Mouse (Mus musculus) thymus, adult 2 months (tissue): Measurements from ENCODE around the gene Trmt6. TPM values are rescaled to one million over a fixed set of nuclear protein-coding genes. Genes with fewer than 3 reads are reported as not detected.

Experiments used
- DNase-seq: peaks from one replicate; pipeline ENCODE4 v3.0.0; 2021
- H3K27ac ChIP-seq: fragments of 200-500 bp; 2 replicates; pipeline ENCODE4 v1.5.1; 2012; ENCODE audit warnings: low read length, control low read depth; ENCODE audit not compliant: control insufficient read depth, insufficient read depth
- H3K27me3 ChIP-seq: fragments of 200-500 bp; 2 replicates; pipeline ENCODE4 v1.6.1; 2012; ENCODE audit warnings: mild to moderate bottlenecking, low read length, moderate library complexity, mixed read lengths; ENCODE audit not compliant: control insufficient read depth, insufficient read depth
- H3K36me3 ChIP-seq: fragments of 200-500 bp; 2 replicates; pipeline ENCODE4 v1.6.1; 2012; ENCODE audit warnings: mild to moderate bottlenecking, low read length, moderate library complexity; ENCODE audit not compliant: control insufficient read depth, insufficient read depth
- H3K4me1 ChIP-seq: fragments of 200-500 bp; replicated peaks from 2 replicates; pipeline ENCODE4 v1.6.1; 2012; ENCODE audit warnings: low read length; ENCODE audit not compliant: control insufficient read depth, insufficient read depth
- H3K4me3 ChIP-seq: fragments of 200-500 bp; 2 replicates; pipeline ENCODE4 v1.5.1; 2012; ENCODE audit warnings: mild to moderate bottlenecking, low read length, control low read depth, moderate library complexity; ENCODE audit not compliant: control insufficient read depth, insufficient read depth
- CTCF ChIP-seq: fragments of 200-500 bp; IDR thresholded peaks from 2 replicates; pipeline ENCODE4 v1.5.1; 2012; ENCODE audit warnings: mild to moderate bottlenecking, control low read depth, low read length, moderate library complexity, borderline replicate concordance; ENCODE audit not compliant: control insufficient read depth, poor library complexity, insufficient read depth; ENCODE audit errors: extremely low read depth
- POLR2A ChIP-seq: fragments of 200-500 bp; IDR thresholded peaks from 2 replicates; pipeline ENCODE4 v1.6.1; 2012; ENCODE audit warnings: mild to moderate bottlenecking, low read length, control low read depth, moderate library complexity; ENCODE audit not compliant: control insufficient read depth, poor library complexity, insufficient read depth; ENCODE audit errors: extremely low read depth
- WGBS: fragments of 180-500 bp; shearing (Covaris S2); methylation state at CpG from one replicate; pipeline ENCODE4 v1.1.7; 2018; 5-methylcytosine and 5-hydroxymethylcytosine counted together
- polyA plus RNA-seq: library from polyadenylated mRNA; depleted of rRNA; stranded (reverse); fragments of >200 nt; gene quantifications from 2 replicates; pipeline ENCODE4 v1.2.3, GENCODE M21; 2012

Gene Trmt6
- polyA plus RNA-seq, 1 experiment, result 4.5 TPM

DNA sequence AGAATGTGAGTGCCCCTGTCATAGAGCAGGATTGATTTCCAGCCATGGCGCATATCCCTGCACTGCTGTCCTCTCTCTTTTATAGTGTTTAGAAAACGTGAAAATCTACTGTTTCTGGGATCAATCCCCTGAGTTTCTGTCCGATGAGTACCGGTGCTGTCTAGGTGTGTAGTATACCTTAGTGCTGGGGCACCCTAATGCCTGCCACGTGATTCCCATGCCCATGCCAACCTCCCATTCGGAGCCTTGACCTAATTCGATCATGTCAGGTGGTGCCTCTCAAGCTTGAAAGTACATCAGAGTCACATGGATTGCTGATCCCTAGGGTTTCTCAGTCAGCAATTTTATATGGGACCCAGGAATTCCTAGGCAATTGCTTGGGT is 21.7 kb downstream of the Trmt6 start:
- H3K4me3 ChIP-seq, result no peak overlapping the region
- 88% methylated on average over 7 of the region's 7 CpGs for WGBS

GRCm38 (mm10) chr2:132793441-132794203 is 22.2 kb downstream of the Trmt6 start:
- no peaks in the 10 kb centered on the region for H3K27me3 ChIP-seq
- no peak for DNase-seq
- no peak overlapping the region for H3K4me3 ChIP-seq
- no peaks in the 10 kb centered on the region for H3K4me1 ChIP-seq
- H3K27ac ChIP-seq, result no peak overlapping the region
- TF ChIP-seq POLR2A, result no peak
- no peak for TF ChIP-seq CTCF
- WGBS, result 76% methylated on average over 19 of the region's 19 CpGs
- no peaks in the 10 kb centered on the region for H3K36me3 ChIP-seq

More for the DNA sequence above, 21.7 kb downstream of the Trmt6 start:
- Histone ChIP-seq H3K4me1 (no peaks in the 10 kb centered on the region), H3K36me3 (no peaks in the 10 kb centered on the region), H3K27ac (no peak overlapping the region), H3K27me3 (no peaks in the 10 kb centered on the region)
- no peak for TF ChIP-seq POLR2A
- no peak for TF ChIP-seq CTCF
- no peak for DNase-seq

- no peaks in the 10 kb centered on the region for H3K36me3 ChIP-seq
- WGBS, result 83% methylated on average over 6 of the region's 6 CpGs
- H3K27me3 ChIP-seq, result no peaks in the 10 kb centered on the region
- no peak overlapping the region for H3K27ac ChIP-seq
- TF ChIP-seq POLR2A (no peak), CTCF (no peak)
- H3K4me3 ChIP-seq, result no peak overlapping the region
- peaks cover 4% of the 10 kb centered on the region for H3K4me1 ChIP-seq
- DNase-seq, result no peak
Observed at GRCm38 (mm10) chr2:132784039-132784438, 31.8 kb downstream of the Trmt6 start.

GRCm38 (mm10) chr2:132781439-132782068 is 34.3 kb downstream of the Trmt6 start:
- H3K4me3 ChIP-seq, result no peak overlapping the region
- H3K36me3 ChIP-seq, result no peaks in the 10 kb centered on the region
- TF ChIP-seq POLR2A (no peak), CTCF (no peak)
- H3K27ac ChIP-seq, result no peak overlapping the region
- no peaks in the 10 kb centered on the region for H3K27me3 ChIP-seq
- peaks cover 4% of the 10 kb centered on the region for H3K4me1 ChIP-seq
- WGBS, result 2% methylated on average over 41 of the region's 41 CpGs
- DNase-seq, result peak; percentile 82

DNA sequence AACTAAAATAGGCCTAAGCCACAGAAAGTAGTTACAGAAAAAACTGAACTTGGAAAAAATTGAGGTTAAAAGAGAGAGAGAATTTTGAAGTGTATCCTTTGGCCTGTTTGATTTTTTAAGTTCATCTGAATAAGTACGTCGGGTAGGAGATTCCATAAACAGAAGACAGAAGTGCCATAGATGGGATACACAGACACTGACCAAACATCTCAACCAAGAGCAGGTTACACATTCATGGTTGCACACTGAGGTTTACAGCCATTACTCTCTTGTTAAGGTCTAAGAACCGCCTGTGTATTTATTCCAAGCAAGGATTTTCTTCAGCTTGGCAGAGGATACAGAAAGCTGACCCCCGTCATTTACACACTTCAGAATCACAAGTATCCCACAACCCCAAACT is 34.9 kb downstream of the Trmt6 start, which contains the start of gene Chgb:
Gene Chgb (plus strand): TSS at position 301 of the 400 bp plus-strand sequence.
- no peak for TF ChIP-seq CTCF
- TF ChIP-seq POLR2A, result no peak
- no peak for DNase-seq
- H3K4me3 ChIP-seq, result no peak within 1 kb of the TSS
- H3K36me3 ChIP-seq, result no peaks in the 10 kb centered on the region
- H3K27me3 ChIP-seq, result no peaks in the 10 kb centered on the region
- H3K4me1 ChIP-seq, result peaks cover 4% of the 10 kb centered on the region
- H3K27ac ChIP-seq, result no peak within 1 kb of the TSS
- WGBS, result 37% methylated on average over 4 of the region's 4 CpGs

- Histone ChIP-seq H3K4me1 (no peaks in the 10 kb centered on the region), H3K27ac (no peak overlapping the region), H3K27me3 (no peaks in the 10 kb centered on the region), H3K4me3 (no peak overlapping the region), H3K36me3 (no peaks in the 10 kb centered on the region)
- 74% methylated on average over 1 of the region's 1 CpGs for WGBS
- TF ChIP-seq POLR2A (no peak), CTCF (no peak)
- no peak for DNase-seq
Observed at GRCm38 (mm10) chr2:132770822-132771221, 45.0 kb downstream of the Trmt6 start.
